Mouse (Mus musculus): Measurements from ENCODE around the gene Srrm1. TPM values are rescaled to one million over a fixed set of nuclear protein-coding genes. Genes with fewer than 3 reads are reported as not detected.

Gene Srrm1
- polyA plus RNA-seq (2015; fragmentation: Nextera tagmentation; extraction: Ambion mirVana) = 95.9 and 108 TPM in 2 replicates

DNA sequence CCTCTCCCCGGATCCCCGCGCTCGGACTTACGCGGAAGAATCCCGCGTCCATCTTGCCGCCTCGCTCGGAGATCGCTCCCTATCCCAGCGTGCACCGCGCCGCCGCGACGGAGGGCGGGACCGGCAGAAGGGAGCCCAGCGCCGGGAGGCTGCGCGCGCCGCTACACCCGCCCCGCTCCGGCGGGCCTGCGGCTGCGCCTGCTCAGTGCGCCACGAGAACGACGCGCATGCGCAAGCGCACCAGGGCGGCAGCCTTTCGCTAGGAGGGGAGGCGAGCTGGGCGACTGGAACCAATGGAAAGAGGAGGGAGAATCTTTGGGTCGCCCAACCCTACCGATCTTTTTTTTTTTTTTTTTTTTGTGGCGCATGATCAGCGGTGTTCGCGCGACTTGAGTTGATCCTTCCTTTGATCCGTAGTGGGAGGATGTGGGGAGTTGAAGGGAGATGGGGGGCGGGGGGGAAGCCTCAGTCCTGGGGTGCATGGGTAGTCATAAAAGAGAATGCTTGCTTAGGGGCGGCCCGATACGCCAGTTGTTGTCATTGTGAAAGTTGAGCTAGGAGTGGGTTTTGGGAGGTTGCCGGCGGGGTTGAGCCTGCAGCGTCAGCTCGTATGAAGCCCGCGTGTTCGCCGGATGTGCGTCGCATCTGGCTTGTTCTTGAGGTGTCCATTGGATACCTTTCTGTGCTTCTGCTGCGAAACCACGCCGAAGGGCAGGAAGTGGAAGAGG, at the start of gene Srrm1:
Gene Srrm1 (minus strand): TSS at position 256 of the 728 bp plus-strand sequence.
- Histone ChIP-seq H3K4me1 (replicated peaks; ENCODE audit: control insufficient read depth, insufficient read depth) (0 out of 2 replicates have a peak, but pooled peaks cover 3% of the 10 kb centered on the region), H3K9ac (ENCODE audit: low read length) (peak within 1 kb of the TSS; percentile 99), H3K4me3 (ENCODE audit: low read depth, low read length) (peak within 1 kb of the TSS; percentile 99), H3K36me3 (ENCODE audit: control insufficient read depth, insufficient read depth, low read length) (no peaks in the 10 kb centered on the region), H3K27ac (replicated peaks) (peak within 1 kb of the TSS; percentile 97), H3K27me3 (ENCODE audit: control insufficient read depth, insufficient read depth, low read length) (no peaks in the 10 kb centered on the region), H3K4me2 (replicated peaks; ENCODE audit: low read depth) (peak within 1 kb of the TSS; percentile 85), H3K9me3 (ENCODE audit: control insufficient read depth, low read length) (no peaks in the 10 kb centered on the region)
- peak; percentile 99 for DNase-seq (ENCODE audit: low spot score)
- WGBS = under 1% methylated on average over 68 of the region's 69 CpGs
- TF ChIP-seq EP300 (optimal IDR thresholded peaks at IDR 0.05) = no peak
- TF ChIP-seq CTCF (IDR thresholded peaks at IDR 0.05; ENCODE audit: low read depth) = no peak
- peak; percentile 94 for ATAC-seq (ENCODE audit: low FRiP score, low TSS enrichment)

DNA sequence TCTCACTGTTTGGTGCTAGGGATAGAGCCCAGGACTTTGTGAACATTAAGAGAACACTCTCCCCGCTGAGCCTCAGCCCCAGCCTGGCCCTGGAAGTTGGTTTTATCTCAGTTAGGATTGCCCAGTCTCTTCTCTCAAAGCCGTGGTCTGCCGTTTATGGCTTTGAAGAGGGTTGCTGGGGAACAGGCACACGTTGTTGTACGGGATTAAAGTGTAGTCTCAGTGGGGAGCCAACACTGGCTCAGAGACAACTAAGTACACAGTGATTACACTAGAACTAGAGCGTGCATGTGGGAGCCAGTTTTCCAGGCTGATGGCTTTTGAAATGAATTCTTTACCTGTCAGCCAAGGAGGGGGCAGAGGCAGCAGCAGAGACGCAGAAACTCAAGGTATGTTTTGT, 48.8 kb upstream of the Srrm1 start:
- Histone ChIP-seq H3K9me3 (ENCODE audit: control insufficient read depth, low read length) (no peaks in the 10 kb centered on the region), H3K9ac (ENCODE audit: low read length) (no peak overlapping the region), H3K4me2 (replicated peaks; ENCODE audit: low read depth) (no peak overlapping the region), H3K27ac (replicated peaks) (peak overlapping the region; percentile 45; the same call in 1 of the 2 replicates), H3K27me3 (ENCODE audit: control insufficient read depth, insufficient read depth, low read length) (no peaks in the 10 kb centered on the region), H3K36me3 (ENCODE audit: control insufficient read depth, insufficient read depth, low read length) (no peaks in the 10 kb centered on the region), H3K4me3 (ENCODE audit: low read depth, low read length) (no peak overlapping the region), H3K4me1 (replicated peaks; ENCODE audit: control insufficient read depth, insufficient read depth) (no peaks in the 10 kb centered on the region)
- peak; percentile 31 for DNase-seq (ENCODE audit: low spot score)
- no peak for TF ChIP-seq EP300 (optimal IDR thresholded peaks at IDR 0.05)
- TF ChIP-seq CTCF (IDR thresholded peaks at IDR 0.05; ENCODE audit: low read depth) = no peak
- no peak for ATAC-seq (ENCODE audit: low FRiP score, low TSS enrichment)
- 23% methylated on average over 7 of the region's 7 CpGs for whole genome bisulfite sequencing

DNA sequence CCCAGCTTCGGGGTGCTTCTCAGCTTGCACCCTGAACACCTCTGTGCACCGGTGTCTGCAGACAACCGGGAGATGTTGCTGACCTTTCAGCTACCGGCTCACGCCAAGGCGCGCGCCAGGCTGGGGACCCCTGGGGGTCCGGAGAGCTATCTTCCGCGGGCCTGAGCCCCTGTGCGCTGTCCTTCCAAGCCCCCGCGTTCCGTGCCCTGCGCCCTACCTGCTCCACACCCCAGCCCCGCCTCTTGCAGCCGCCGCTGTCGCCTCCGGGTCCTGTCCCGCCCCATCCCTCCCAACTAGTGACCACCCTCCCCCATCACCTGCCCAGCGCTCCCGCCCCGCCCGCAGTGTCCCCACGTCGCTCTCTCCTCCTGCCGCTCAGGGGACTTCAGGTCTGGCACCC, 44.9 kb upstream of the Srrm1 start, which contains the start of gene Ncmap:
Gene Ncmap (minus strand): TSS at position 237 of the 400 bp plus-strand sequence.
- Histone ChIP-seq H3K4me2 (replicated peaks; ENCODE audit: low read depth) (peak within 1 kb of the TSS; percentile 69), H3K4me1 (replicated peaks; ENCODE audit: control insufficient read depth, insufficient read depth) (no peaks in the 10 kb centered on the region), H3K36me3 (ENCODE audit: control insufficient read depth, insufficient read depth, low read length) (no peaks in the 10 kb centered on the region), H3K9me3 (ENCODE audit: control insufficient read depth, low read length) (no peaks in the 10 kb centered on the region), H3K4me3 (ENCODE audit: low read depth, low read length) (peak within 1 kb of the TSS; percentile 36), H3K27me3 (ENCODE audit: control insufficient read depth, insufficient read depth, low read length) (no peaks in the 10 kb centered on the region), H3K9ac (ENCODE audit: low read length) (peak within 1 kb of the TSS; percentile 58), H3K27ac (replicated peaks) (peak within 1 kb of the TSS; percentile 91)
- TF ChIP-seq CTCF (IDR thresholded peaks at IDR 0.05; ENCODE audit: low read depth) (no peak), EP300 (optimal IDR thresholded peaks at IDR 0.05) (no peak)
- DNase-seq (ENCODE audit: low spot score) (peak; percentile 84), ATAC-seq (ENCODE audit: low FRiP score, low TSS enrichment) (peak; percentile 67)
- 2% methylated on average over 26 of the region's 29 CpGs for WGBS

GRCm38 (mm10) chr4:135397551-135397950, 44.4 kb upstream of the Srrm1 start:
- Histone ChIP-seq H3K4me1 (replicated peaks; ENCODE audit: control insufficient read depth, insufficient read depth) (no peaks in the 10 kb centered on the region), H3K4me2 (replicated peaks; ENCODE audit: low read depth) (peak overlapping the region; percentile 69), H3K9me3 (ENCODE audit: control insufficient read depth, low read length) (no peaks in the 10 kb centered on the region), H3K9ac (ENCODE audit: low read length) (peak overlapping the region; percentile 58), H3K27me3 (ENCODE audit: control insufficient read depth, insufficient read depth, low read length) (no peaks in the 10 kb centered on the region), H3K4me3 (ENCODE audit: low read depth, low read length) (peak overlapping the region; percentile 36), H3K27ac (replicated peaks) (peak overlapping the region; percentile 91), H3K36me3 (ENCODE audit: control insufficient read depth, insufficient read depth, low read length) (no peaks in the 10 kb centered on the region)
- DNase-seq (ENCODE audit: low spot score) (peak; percentile 88), ATAC-seq (ENCODE audit: low FRiP score, low TSS enrichment) (peak; percentile 82)
- TF ChIP-seq CTCF (IDR thresholded peaks at IDR 0.05; ENCODE audit: low read depth) (no peak), EP300 (optimal IDR thresholded peaks at IDR 0.05) (no peak)
- WGBS = 11% methylated on average over 16 of the region's 16 CpGs

- TF ChIP-seq CTCF (IDR thresholded peaks at IDR 0.05; ENCODE audit: low read depth) = peak; percentile 52
- TF ChIP-seq EP300 (optimal IDR thresholded peaks at IDR 0.05) = no peak
- Histone ChIP-seq H3K9ac (ENCODE audit: low read length) (no peak overlapping the region), H3K4me1 (replicated peaks; ENCODE audit: control insufficient read depth, insufficient read depth) (no peaks in the 10 kb centered on the region), H3K4me3 (ENCODE audit: low read depth, low read length) (no peak overlapping the region), H3K4me2 (replicated peaks; ENCODE audit: low read depth) (no peak overlapping the region), H3K27me3 (ENCODE audit: control insufficient read depth, insufficient read depth, low read length) (no peaks in the 10 kb centered on the region), H3K9me3 (ENCODE audit: control insufficient read depth, low read length) (no peaks in the 10 kb centered on the region), H3K36me3 (ENCODE audit: control insufficient read depth, insufficient read depth, low read length) (no peaks in the 10 kb centered on the region), H3K27ac (replicated peaks) (no peak overlapping the region)
- ATAC-seq (ENCODE audit: low FRiP score, low TSS enrichment) = no peak
- 80% methylated on average over 5 of the region's 5 CpGs for WGBS
- DNase-seq (ENCODE audit: low spot score) = no peak
Measured at GRCm38 (mm10) chr4:135396303-135396702, 43.2 kb upstream of the Srrm1 start.

GRCm38 (mm10) chr4:135395375-135395774, 42.3 kb upstream of the Srrm1 start:
- H3K9ac ChIP-seq (ENCODE audit: low read length) = no peak overlapping the region
- H3K4me1 ChIP-seq (replicated peaks; ENCODE audit: control insufficient read depth, insufficient read depth) = no peaks in the 10 kb centered on the region
- no peak overlapping the region for H3K27ac ChIP-seq (replicated peaks)
- no peak overlapping the region for H3K4me3 ChIP-seq (ENCODE audit: low read depth, low read length)
- no peaks in the 10 kb centered on the region for H3K9me3 ChIP-seq (ENCODE audit: control insufficient read depth, low read length)
- 60% methylated on average over 4 of the region's 4 CpGs for WGBS
- ATAC-seq (ENCODE audit: low FRiP score, low TSS enrichment) (no peak), DNase-seq (ENCODE audit: low spot score) (no peak)
- no peak overlapping the region for H3K4me2 ChIP-seq (replicated peaks; ENCODE audit: low read depth)
- H3K27me3 ChIP-seq (ENCODE audit: control insufficient read depth, insufficient read depth, low read length) = no peaks in the 10 kb centered on the region
- no peaks in the 10 kb centered on the region for H3K36me3 ChIP-seq (ENCODE audit: control insufficient read depth, insufficient read depth, low read length)
- TF ChIP-seq CTCF (IDR thresholded peaks at IDR 0.05; ENCODE audit: low read depth) (no peak), EP300 (optimal IDR thresholded peaks at IDR 0.05) (no peak)

Data from stomach, postnatal 0 days (tissue).